Mouse (Mus musculus) liver, adult 2 months (tissue): ENCODE data around the gene Crbn. TPM values are rescaled to one million over a fixed set of nuclear protein-coding genes. Genes with fewer than 3 reads are reported as not detected.

Experiments used
- DNase-seq: peaks from one replicate; pipeline ENCODE4 v3.0.0-alpha.2; 2011; ENCODE audit warnings: low read depth, low spot score; ENCODE audit errors: extremely low read depth
- H3K27ac ChIP-seq: fragments of 200-500 bp; replicated peaks from 2 replicates; pipeline ENCODE4 v1.5.1; 2012; ENCODE audit warnings: low read depth, mild to moderate bottlenecking, control low read depth, inconsistent platforms, low read length; ENCODE audit not compliant: insufficient read depth
- H3K27me3 ChIP-seq: fragments of 200-500 bp; 2 replicates; pipeline ENCODE4 v1.6.1; 2012; ENCODE audit warnings: mild to moderate bottlenecking, moderate library complexity, low read length, inconsistent platforms; ENCODE audit not compliant: control insufficient read depth, insufficient read depth
- H3K36me3 ChIP-seq: fragments of 200-500 bp; 2 replicates; pipeline ENCODE4 v1.6.1; 2012; ENCODE audit warnings: low read length, inconsistent platforms; ENCODE audit not compliant: control insufficient read depth, insufficient read depth
- H3K4me1 ChIP-seq: fragments of 200-500 bp; 2 replicates; pipeline ENCODE4 v1.6.1; 2011; ENCODE audit warnings: low read length; ENCODE audit not compliant: control insufficient read depth, insufficient read depth
- H3K4me3 ChIP-seq: fragments of 200-500 bp; 2 replicates; pipeline ENCODE4 v1.5.1; 2011; ENCODE audit warnings: low read depth, mild to moderate bottlenecking, control low read depth, low read length, moderate library complexity; ENCODE audit not compliant: insufficient read depth
- H3K79me2 ChIP-seq: fragments of 200-500 bp; 2 replicates; pipeline ENCODE4 v1.6.1; 2012; ENCODE audit warnings: inconsistent platforms, mild to moderate bottlenecking, low read length, moderate library complexity; ENCODE audit not compliant: control insufficient read depth, insufficient read depth
- H3K9ac ChIP-seq: fragments of 200-500 bp; 2 replicates; pipeline ENCODE4 v1.6.1; 2012; ENCODE audit warnings: low read depth, mild to moderate bottlenecking, control low read depth, inconsistent platforms, low read length
- CTCF ChIP-seq: fragments of 200-500 bp; IDR thresholded peaks from 2 replicates; pipeline ENCODE4 v1.5.1; 2011; ENCODE audit warnings: low read depth, low read length, control low read depth
- POLR2A ChIP-seq: fragments of 200-500 bp; IDR thresholded peaks from 2 replicates; pipeline ENCODE4 v1.6.1; 2011; ENCODE audit warnings: low read length, control low read depth; ENCODE audit not compliant: insufficient read depth; ENCODE audit errors: extremely low read depth
- WGBS: fragments of 180-500 bp; shearing (Covaris S2); methylation state at CpG from one replicate; pipeline ENCODE4 v1.1.7; 2018; 5-methylcytosine and 5-hydroxymethylcytosine counted together
- polyA plus RNA-seq: library from polyadenylated mRNA; depleted of rRNA; stranded (reverse); fragments of >200 nt; gene quantifications from 2 replicates; pipeline ENCODE4 v1.2.3, GENCODE M21; 2012
- total RNA-seq: library from RNA; depleted of rRNA; stranded (reverse); fragments of >200 nt; gene quantifications from 2 replicates; pipeline ENCODE4 v1.2.3, GENCODE M21; 2014

Gene Crbn
- total and polyA plus RNA-seq, 2 experiments = 8.6 to 49.2 TPM

DNA sequence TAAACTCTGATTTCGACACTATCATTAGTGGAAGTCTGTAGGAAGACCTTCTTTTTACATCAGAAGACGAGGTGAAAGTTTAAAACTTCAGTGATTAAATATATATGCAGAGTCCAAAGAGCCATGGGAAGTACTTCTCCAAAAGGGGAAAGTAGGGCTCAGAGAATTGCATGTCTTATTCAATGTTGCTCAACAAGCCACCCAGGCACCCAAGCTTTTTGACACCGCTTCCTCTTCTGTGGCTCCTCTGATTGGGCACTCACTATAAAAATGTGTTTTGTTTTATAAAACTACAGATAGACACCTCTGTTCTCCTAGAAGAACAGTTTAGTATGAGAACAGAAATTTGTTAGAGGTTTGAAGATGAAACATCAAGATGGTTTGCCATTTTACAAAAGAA is 20.0 kb upstream of the Crbn start:
- H3K79me2 ChIP-seq = no peaks in the 10 kb centered on the region

DNA sequence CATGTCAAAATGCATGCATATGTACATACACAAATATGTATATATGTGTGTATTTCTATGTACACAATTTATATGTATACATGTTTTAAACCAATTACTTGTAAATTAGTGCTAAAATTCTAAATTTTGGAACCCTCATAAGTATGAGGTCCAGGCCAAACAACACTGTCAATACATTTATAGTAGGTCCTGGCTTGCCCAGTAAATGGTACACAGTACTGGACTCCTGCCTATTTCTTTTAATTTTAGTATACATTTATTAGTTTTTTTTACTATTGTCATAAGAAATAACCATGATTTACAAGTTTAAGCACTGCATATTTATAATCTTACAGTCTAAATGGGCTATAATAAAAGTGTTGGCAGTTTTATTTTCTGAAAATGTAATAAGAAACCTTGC is 19.4 kb upstream of the Crbn start:
- no peak overlapping the region for H3K27ac ChIP-seq
- H3K27me3 ChIP-seq = no peaks in the 10 kb centered on the region
- H3K4me3 ChIP-seq = no peak overlapping the region
- no peaks in the 10 kb centered on the region for H3K36me3 ChIP-seq
- no peak overlapping the region for H3K9ac ChIP-seq
- H3K79me2 ChIP-seq = no peaks in the 10 kb centered on the region
- TF ChIP-seq CTCF = no peak
- no peak for TF ChIP-seq POLR2A
- DNase-seq = no peak
- no peaks in the 10 kb centered on the region for H3K4me1 ChIP-seq

More for the DNA sequence above, 20.0 kb upstream of the Crbn start:
- TF ChIP-seq POLR2A (no peak), CTCF (no peak)
- DNase-seq = no peak
- H3K4me3 ChIP-seq = no peak overlapping the region
- WGBS = 55% methylated on average over 3 of the region's 3 CpGs
- no peaks in the 10 kb centered on the region for H3K27me3 ChIP-seq
- no peaks in the 10 kb centered on the region for H3K36me3 ChIP-seq
- no peaks in the 10 kb centered on the region for H3K4me1 ChIP-seq
- no peak overlapping the region for H3K27ac ChIP-seq
- H3K9ac ChIP-seq = no peak overlapping the region

DNA sequence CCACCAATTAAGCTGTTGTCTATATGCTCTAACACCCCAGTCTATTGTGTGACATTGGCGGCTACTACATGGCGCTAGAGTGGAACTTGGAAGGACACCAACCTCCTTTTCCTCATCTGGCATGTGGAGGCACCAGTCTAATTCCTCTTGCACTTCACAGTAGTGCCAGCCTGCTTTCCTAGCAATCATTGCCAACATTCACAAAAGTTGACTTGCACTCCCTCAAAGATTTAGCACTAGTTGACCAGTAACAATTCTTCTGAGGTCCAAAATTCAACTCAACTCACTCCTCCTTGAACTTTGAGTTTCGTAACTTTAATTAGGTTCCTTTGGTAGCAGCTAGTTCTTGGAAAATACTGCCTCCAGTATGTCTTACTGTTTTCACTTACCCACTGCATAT is 10.8 kb upstream of the Crbn start:
- Histone ChIP-seq H3K27ac (no peak overlapping the region), H3K4me1 (no peaks in the 10 kb centered on the region), H3K4me3 (no peak overlapping the region), H3K36me3 (no peaks in the 10 kb centered on the region), H3K9ac (no peak overlapping the region), H3K27me3 (no peaks in the 10 kb centered on the region), H3K79me2 (no peaks in the 10 kb centered on the region)
- DNase-seq = no peak
- TF ChIP-seq POLR2A (no peak), CTCF (no peak)
- 87% methylated on average over 3 of the region's 3 CpGs for WGBS

DNA sequence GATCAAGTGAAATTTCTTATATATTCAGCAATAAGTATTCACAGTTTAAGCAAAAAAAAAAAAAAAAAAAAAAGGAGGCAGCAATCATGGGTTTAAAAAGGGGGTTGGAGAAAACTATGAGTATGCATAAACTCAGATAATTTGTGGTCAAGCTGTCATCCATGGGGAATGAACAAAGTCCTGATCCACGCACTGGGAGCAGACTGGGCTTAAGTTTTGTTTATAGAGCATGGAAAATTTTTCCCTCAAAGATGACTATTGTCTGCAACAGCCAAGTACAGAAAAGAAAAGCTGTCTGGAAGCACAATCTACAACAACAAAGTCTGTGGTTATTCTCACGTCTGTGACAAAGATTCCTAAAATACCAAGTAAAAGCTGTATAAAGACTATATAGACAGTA is 9.3 kb upstream of the Crbn start:
- no peaks in the 10 kb centered on the region for H3K79me2 ChIP-seq
- no peak overlapping the region for H3K27ac ChIP-seq
- no peaks in the 10 kb centered on the region for H3K4me1 ChIP-seq
- H3K27me3 ChIP-seq = no peaks in the 10 kb centered on the region
- no peak for DNase-seq
- H3K4me3 ChIP-seq = no peak overlapping the region
- no peaks in the 10 kb centered on the region for H3K36me3 ChIP-seq
- 64% methylated on average over 2 of the region's 2 CpGs for WGBS
- TF ChIP-seq CTCF = no peak
- no peak for TF ChIP-seq POLR2A
- H3K9ac ChIP-seq = no peak overlapping the region

DNA sequence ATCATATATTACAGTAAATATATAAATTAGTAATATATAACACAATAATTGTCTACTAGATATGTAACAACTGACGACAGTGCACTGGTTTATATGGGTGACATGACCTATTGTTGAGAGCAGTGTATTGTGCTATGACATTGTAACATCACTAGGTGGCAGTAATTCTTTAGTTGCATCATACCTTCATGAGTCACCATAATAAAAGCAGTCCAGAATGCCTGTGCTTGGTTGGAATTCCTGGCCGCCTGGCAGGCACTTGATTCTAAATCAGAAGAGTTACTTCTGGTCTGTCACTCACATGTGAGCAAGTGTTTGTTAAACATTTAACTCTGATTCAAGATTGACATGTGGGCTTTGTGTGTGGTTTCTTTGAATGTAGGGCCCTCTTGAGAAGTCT is 5.0 kb upstream of the Crbn start:
- DNase-seq = peak; percentile 49
- TF ChIP-seq CTCF (peak; percentile 53), POLR2A (no peak)

DNA sequence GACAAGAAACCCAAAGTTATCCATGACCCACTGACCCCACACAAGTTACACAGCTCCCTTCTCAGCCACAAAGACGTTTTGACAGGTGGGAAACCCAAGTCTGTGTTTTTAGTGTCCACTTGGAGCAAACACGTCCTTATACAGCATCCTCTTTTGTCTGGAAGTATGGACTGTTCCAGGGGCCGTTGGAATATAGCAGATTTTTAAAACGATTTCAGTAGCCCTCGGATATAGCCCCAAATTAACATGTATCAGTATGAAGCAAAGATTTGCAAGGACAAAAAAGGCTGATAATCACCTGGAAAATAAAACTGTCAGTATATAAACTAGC is 315 bp upstream of the Crbn start:
- DNase-seq = no peak
- no peaks in the 10 kb centered on the region for H3K27me3 ChIP-seq
- peaks cover 3% of the 10 kb centered on the region; the same call in 1 of the 2 replicates for H3K36me3 ChIP-seq
- WGBS = 48% methylated on average over 5 of the region's 5 CpGs
- peak overlapping the region; percentile 98; the same call in 1 of the 2 replicates for H3K4me3 ChIP-seq
- H3K9ac ChIP-seq = no peak overlapping the region
- H3K79me2 ChIP-seq = peaks cover 11% of the 10 kb centered on the region; the same call in 1 of the 2 replicates
- H3K4me1 ChIP-seq = peaks cover 4% of the 10 kb centered on the region
- no peak for TF ChIP-seq CTCF
- no peak overlapping the region for H3K27ac ChIP-seq

More for the DNA sequence above, 5.0 kb upstream of the Crbn start:
- Histone ChIP-seq H3K4me3 (no peak overlapping the region), H3K27me3 (no peaks in the 10 kb centered on the region), H3K27ac (no peak overlapping the region), H3K9ac (no peak overlapping the region), H3K4me1 (peaks cover 2% of the 10 kb centered on the region; the same call in 1 of the 2 replicates), H3K36me3 (no peaks in the 10 kb centered on the region), H3K79me2 (no peaks in the 10 kb centered on the region)
- 51% methylated on average over 2 of the region's 2 CpGs for WGBS
